Mouse (Mus musculus) thymus, postnatal 25 days (tissue): Measurements from ENCODE around the gene Tdrkh.

Experiments
- DNase-seq: peaks from one replicate; pipeline ENCODE4 v3.0.0; 2022

Tdrkh gene

GRCm38 (mm10) chr3:94413031-94413679 is at the start of gene Tdrkh:
Gene Tdrkh (plus strand): TSS chr3:94413273.
- DNase-seq = peak; percentile 96

- no peak for DNase-seq
Observed at GRCm38 (mm10) chr3:94363291-94364153, 49.6 kb upstream of the Tdrkh start.

- DNase-seq = no peak
Observed at GRCm38 (mm10) chr3:94364154-94364526, 48.9 kb upstream of the Tdrkh start.

GRCm38 (mm10) chr3:94366761-94367160 is 46.3 kb upstream of the Tdrkh start:
- DNase-seq = peak; percentile 85

GRCm38 (mm10) chr3:94367511-94367910 is 45.6 kb upstream of the Tdrkh start:
- DNase-seq = no peak

- DNase-seq = peak; percentile 41
Observed at GRCm38 (mm10) chr3:94368631-94369030, 44.4 kb upstream of the Tdrkh start.

- no peak for DNase-seq
Observed at GRCm38 (mm10) chr3:94369709-94370108, 43.4 kb upstream of the Tdrkh start.

GRCm38 (mm10) chr3:94371637-94372036 is 41.4 kb upstream of the Tdrkh start:
- DNase-seq = no peak

GRCm38 (mm10) chr3:94372038-94372437 is 41.0 kb upstream of the Tdrkh start:
- DNase-seq = no peak

- DNase-seq = peak; percentile 15
Observed at GRCm38 (mm10) chr3:94372641-94373040, 40.4 kb upstream of the Tdrkh start, which contains the start of gene Rorc. Gene Rorc (plus strand): TSS chr3:94372794.

GRCm38 (mm10) chr3:94373090-94373489 is 40.0 kb upstream of the Tdrkh start:
- peak; percentile 40 for DNase-seq

GRCm38 (mm10) chr3:94373597-94374011 is 39.5 kb upstream of the Tdrkh start:
- peak; percentile 58 for DNase-seq

GRCm38 (mm10) chr3:94374636-94375035 is 38.4 kb upstream of the Tdrkh start:
- DNase-seq = peak; percentile 41

GRCm38 (mm10) chr3:94375146-94375545 is 37.9 kb upstream of the Tdrkh start:
- DNase-seq = peak; percentile 55

GRCm38 (mm10) chr3:94375861-94376260 is 37.2 kb upstream of the Tdrkh start:
- DNase-seq = peak; percentile 77

GRCm38 (mm10) chr3:94377028-94377923 is 35.8 kb upstream of the Tdrkh start:
- DNase-seq = peak; percentile 97

GRCm38 (mm10) chr3:94379831-94380510 is 33.1 kb upstream of the Tdrkh start:
- no peak for DNase-seq

- peak; percentile 79 for DNase-seq
Observed at GRCm38 (mm10) chr3:94382308-94382707, 30.8 kb upstream of the Tdrkh start.

GRCm38 (mm10) chr3:94383476-94383875 is 29.6 kb upstream of the Tdrkh start:
- no peak for DNase-seq

- DNase-seq = peak; percentile 79
Observed at GRCm38 (mm10) chr3:94386671-94387070, 26.4 kb upstream of the Tdrkh start.

GRCm38 (mm10) chr3:94387391-94387790 is 25.7 kb upstream of the Tdrkh start:
- peak; percentile 43 for DNase-seq

- peak; percentile 89 for DNase-seq
Observed at GRCm38 (mm10) chr3:94388047-94388446, 25.0 kb upstream of the Tdrkh start.
